Mouse (Mus musculus) ZHBTc4 (cell line): ENCODE measurements around the gene Selenbp1.
"Not testable (repeated sequence)": the region's sequence is repeated elsewhere in the genome, so short reads cannot be mapped to it uniquely, and the experiment has no call there.

Experiments used
- DNase-seq: peaks from one replicate; pipeline ENCODE4 v3.0.0-alpha.2; 2011; ENCODE audit warnings: low read depth, low spot score

Gene Selenbp1

GRCm38 (mm10) chr3:94932809-94933564 lies at the start of gene Selenbp1:
Selenbp1 (plus strand) TSS chr3:94933056.
- peak; percentile 48 for DNase-seq

DNA sequence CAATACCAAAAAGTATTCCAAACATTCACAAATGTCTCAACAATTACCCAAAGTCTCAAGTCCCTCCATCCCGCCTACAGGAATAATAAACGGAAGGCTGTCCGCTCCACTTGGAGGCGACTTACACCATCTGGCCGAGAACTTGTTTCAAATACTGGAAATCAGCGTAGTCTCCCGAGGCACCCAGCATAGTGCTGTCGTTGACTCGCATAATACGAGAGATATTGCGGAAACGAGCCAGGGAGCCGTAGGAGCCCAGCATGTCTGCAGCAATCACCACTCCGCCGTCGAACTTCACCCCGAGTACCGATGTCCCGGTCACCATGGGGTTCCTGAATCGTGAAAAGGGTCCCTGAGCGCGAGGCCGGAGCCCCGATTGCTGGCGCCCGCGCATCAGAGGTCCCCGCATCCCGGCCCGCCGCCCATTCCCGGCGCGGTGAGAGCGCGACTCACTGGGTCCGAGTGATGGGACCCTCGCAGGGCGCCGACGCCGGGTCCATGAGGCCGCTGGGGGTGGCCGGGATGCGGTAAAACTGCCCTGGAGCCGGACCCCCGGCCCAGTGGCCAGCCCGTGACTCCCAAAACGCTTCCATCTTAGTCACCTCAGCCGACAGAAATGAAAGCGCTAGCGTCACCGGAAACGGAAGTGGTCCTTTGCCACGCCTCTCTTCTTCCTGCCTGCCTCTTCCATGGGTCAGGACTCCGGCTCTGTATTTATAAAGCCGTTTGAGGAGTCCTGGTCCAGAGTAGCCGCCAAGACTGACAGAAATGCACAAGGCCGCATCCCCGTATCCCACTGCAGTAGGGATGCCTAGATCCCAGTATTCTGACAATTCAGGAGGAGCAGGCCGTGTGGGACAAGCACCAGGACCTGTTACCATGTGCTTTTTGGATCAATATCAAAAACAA lies 46.3 kb upstream of the Selenbp1 start, which contains the start of gene Psmb4:
TSS of gene Psmb4 (minus strand) at position 646 of the 909 bp plus-strand sequence.
- DNase-seq: peak; percentile 91

- DNase-seq: peak; percentile 80
Observed at GRCm38 (mm10) chr3:94888595-94888994, 44.3 kb upstream of the Selenbp1 start.

- DNase-seq: no peak
Observed at GRCm38 (mm10) chr3:94894076-94894475, 38.8 kb upstream of the Selenbp1 start.

DNA sequence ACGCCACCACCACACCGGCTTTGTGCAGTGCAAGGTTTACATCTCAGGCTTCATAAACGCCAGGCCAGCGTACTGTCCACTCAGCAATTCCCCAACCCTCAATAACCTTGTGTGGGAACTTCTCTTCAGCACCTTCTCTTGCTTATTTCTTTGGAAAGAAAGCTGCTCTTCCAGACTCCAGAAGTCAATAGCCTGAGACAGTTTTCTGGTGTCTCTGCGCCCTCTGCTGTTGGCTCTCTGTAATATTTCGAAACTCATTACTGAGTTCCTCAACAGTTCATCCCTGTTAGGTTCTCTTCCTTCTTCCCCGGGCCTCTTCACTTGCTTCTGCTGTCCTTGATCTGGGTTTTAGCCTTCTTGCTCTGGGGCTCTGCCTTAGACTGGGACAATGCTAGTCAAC lies 30.1 kb upstream of the Selenbp1 start:
- DNase-seq: peak; percentile 69

DNA sequence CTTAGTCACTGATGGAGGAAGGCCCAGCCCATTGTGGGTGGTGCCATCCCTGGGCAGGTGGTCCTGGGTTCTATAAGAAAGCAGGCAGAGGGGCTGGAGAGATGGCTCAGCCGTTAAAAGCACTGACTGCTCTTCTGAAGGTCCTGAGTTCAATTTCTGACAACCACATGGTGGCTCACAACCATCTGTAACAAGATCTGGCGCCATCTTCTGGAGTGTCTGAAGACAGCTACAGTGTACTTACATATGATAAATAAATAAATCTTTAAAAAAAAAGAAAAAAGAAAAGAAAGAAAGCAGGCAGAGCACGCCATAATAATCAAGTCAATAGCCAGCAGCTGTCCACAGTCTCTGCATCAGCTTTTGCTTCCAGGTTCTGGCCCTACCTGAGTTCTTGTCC lies 28.1 kb upstream of the Selenbp1 start:
- not testable (repeated sequence) for DNase-seq

DNA sequence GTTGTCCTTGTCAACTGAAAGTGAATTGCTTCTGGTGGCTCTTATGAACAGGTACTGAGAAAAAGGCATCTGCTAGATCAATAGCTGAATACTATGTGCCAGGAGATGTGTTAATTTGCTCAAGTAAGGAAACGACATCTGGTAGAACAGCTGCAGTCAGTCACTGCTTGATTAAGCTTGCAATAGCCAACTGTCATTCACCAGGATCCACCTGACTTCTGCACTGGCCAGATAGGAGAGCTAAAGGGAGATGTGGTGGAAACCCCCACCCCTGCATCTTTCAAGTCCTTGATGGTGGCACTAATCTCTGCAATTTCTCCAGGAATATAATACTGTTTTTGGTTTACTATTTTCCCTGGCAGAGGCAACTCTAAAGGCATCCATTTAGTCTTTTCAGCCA lies 26.4 kb upstream of the Selenbp1 start:
- no peak for DNase-seq

- DNase-seq: no peak
Observed at GRCm38 (mm10) chr3:94911050-94911693, 21.7 kb upstream of the Selenbp1 start.

- DNase-seq: no peak
Observed at GRCm38 (mm10) chr3:94913801-94914200, 19.1 kb upstream of the Selenbp1 start.

DNA sequence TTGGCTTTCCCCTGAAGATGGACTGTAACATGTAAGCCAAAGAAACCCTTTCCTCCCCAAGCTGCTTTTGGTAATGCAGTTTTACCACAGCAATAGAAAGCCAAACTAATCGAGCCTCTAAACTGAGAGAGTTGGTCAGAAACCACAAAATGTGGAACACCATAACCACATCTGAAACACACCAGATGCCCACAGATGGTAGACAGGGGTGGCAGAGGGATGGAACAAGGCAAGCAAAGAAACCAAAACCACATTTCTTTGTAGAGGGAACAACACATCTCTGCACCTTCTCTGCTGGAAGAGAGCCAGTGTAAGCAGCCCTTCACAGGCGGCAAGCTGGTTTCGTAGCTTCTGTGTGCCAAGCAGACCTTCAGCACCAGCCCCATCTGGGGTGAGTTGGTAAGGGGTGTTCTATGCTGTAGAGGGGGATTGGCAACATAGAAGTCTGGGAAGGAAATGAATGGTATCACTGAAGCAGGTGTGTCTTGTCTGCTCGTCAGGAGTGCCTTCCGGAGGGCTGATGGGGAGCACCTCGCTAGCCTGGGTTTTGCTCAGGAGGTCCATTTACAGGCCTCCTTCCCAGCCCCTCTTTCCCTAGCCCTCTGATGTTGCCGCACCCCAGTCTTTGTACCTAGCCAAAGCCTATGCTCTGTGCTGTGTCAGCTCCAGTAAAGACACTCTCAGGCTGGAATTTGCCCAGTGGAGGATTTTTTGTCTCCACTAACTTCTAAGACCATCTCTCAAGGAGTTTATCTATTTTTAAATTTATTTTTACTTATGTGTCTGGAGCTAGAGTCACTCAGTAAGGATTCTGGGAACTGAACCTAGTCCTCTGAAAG lies 16.7 kb upstream of the Selenbp1 start:
- DNase-seq: no peak

DNA sequence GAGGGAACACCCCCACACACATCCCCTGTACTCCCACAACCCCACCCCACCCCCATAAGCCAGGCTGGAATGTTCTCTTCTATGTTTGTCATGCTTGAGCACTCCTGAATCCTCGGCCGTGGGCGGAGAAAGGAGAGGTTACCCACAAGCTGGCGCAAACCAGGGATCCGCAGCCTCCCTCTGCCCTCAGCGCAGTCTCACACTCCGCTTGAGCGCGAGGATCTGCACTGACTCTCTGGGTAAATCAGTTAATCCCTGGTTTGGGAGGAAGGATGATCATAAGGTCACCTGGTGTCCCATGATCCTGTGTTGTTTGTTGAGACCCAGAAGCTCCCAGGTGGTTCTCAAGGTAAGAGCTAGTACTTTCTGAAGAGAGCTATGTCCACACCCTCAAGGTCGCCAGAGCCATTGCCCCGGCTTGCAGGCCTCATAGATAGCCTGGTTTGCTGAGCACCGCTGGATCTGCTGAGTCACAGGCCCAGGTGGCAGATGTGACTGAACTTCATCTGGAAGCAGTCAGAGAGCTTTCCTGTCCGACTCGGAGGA lies 15.0 kb upstream of the Selenbp1 start:
- peak; percentile 67 for DNase-seq

GRCm38 (mm10) chr3:94918845-94919244 lies 14.0 kb upstream of the Selenbp1 start:
- DNase-seq: no peak

GRCm38 (mm10) chr3:94921104-94921503 lies 11.8 kb upstream of the Selenbp1 start:
- no peak for DNase-seq

GRCm38 (mm10) chr3:94922333-94922732 lies 10.5 kb upstream of the Selenbp1 start:
- no peak for DNase-seq

DNA sequence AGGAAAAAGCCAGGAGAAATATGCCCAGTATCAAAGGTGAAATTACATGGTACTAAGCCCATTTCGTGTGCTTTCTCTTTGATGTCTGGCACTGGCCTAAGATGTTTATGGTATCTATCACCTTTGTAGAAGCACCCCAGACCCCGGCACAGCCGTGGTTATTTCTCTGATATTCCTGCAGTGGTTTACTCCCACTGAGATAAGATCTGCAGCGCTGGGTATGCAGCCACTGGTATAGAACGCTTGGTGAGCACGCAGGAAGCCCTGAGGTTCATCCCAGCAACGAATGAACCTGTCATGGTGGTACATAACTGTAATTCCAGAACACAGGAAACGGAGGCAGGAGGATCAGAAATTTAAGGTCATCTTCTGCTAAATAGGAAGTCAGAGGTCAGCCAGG lies 8.2 kb upstream of the Selenbp1 start:
- no peak for DNase-seq

- DNase-seq: not testable (repeated sequence)
Observed at GRCm38 (mm10) chr3:94926301-94926736, 6.5 kb upstream of the Selenbp1 start.

DNA sequence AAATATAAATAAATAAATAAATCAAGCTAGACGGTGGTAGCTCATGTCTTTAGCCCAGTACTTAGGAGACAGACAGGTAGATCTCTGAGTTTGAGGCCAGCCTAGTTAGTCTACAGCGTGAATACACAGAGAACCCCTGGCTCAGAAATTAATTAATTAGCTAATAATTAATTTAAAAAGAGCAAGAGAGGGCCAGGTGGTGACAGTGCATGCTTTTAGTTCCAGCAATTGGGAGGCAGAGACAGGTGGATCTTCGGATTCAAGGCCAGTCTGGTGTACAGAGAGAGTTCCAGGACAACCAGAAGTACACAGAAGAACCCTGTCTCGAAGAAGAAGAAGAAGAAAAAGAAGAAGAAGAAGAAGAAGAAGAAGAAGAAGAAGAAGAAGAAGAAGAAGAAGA lies 3.9 kb upstream of the Selenbp1 start:
- not testable (repeated sequence) for DNase-seq

- not testable (repeated sequence) for DNase-seq
Observed at GRCm38 (mm10) chr3:94930386-94931266, 2.2 kb upstream of the Selenbp1 start.

DNA sequence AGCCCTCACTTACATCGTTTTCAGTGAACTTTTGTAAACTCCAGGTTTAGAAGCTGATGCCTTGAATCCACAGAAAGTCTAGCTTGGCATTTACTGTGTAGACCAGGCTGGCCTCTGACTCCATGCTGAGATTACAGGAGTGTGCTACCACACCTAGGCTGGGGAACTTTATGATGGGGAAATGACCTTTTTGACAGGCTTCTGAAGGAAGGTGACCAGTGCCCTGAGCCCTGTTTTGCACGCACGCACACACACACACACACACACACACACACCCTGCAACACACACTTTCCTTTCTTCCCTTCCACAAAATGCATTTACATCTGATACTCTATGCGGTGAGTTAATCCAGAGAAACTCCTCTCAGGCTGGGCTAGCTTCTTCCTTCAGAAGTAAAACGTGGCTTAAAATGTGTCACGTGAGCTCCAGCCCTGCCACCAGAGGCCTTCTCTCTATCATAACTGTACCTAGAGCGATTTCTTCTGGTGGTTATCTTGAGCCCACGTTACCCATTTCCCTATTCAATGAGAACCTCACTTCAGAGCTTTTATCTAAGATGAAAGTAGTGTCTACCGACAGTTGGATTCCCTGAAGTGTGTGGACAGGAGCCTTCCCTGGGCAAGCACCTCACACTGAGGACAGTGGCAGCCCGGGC lies 1.3 kb upstream of the Selenbp1 start:
- not testable (repeated sequence) for DNase-seq
